Mouse (Mus musculus) MEL (cell line): Measurements from ENCODE around the gene Slc5a4b. TPM values are rescaled to one million over a fixed set of nuclear protein-coding genes. Genes with fewer than 3 reads are reported as not detected.

Source experiments
- DNase-seq: peaks from one replicate; pipeline ENCODE4 v3.0.0; 2011; ENCODE audit warnings: low read depth, low spot score
- H3K27ac ChIP-seq: 2 replicates; pipeline ENCODE4 v1.5.1; 2012; ENCODE audit warnings: low read depth, mild to moderate bottlenecking, control low read depth, low read length, moderate library complexity; ENCODE audit not compliant: control insufficient read depth
- H3K27me3 ChIP-seq, 2 experiments: fragments of 150-350 bp in 1 of 2; sonication (generic) in 1 of 2; 2 replicates each; pipeline ENCODE4 v1.6.1; 2012; ENCODE audit warnings: low read length in 2 of 2, mild to moderate bottlenecking in 2 of 2, improper control_type of control experiment in 1 of 2, moderate library complexity in 1 of 2; ENCODE audit not compliant: insufficient read depth in 2 of 2, control insufficient read depth in 1 of 2
- H3K36me3 ChIP-seq, 2 experiments: 2 replicates each; pipeline ENCODE4 v1.6.1; 2012 to 2014; ENCODE audit warnings: low read length in 2 of 2, improper control_type of control experiment in 1 of 2, inconsistent platforms in 1 of 2, mild to moderate bottlenecking in 1 of 2; ENCODE audit not compliant: insufficient read depth in 2 of 2, control insufficient read depth in 1 of 2
- H3K4me1 ChIP-seq, 2 experiments: fragments of 150-350 bp in 1 of 2; sonication (generic) in 1 of 2; 2 replicates each; pipeline ENCODE4 v1.6.1; 2012; ENCODE audit warnings: low read length in 2 of 2, improper control_type of control experiment in 1 of 2, mild to moderate bottlenecking in 1 of 2; ENCODE audit not compliant: insufficient read depth in 2 of 2, control insufficient read depth in 1 of 2
- H3K4me3 ChIP-seq, 2 experiments: fragments of 150-350 bp in 1 of 2; sonication (generic) in 1 of 2; 2 replicates each; pipeline ENCODE4 v1.5.1; 2012; ENCODE audit warnings: low read depth in 2 of 2, low read length in 2 of 2, mild to moderate bottlenecking in 2 of 2, moderate library complexity in 2 of 2, control low read depth in 1 of 2, improper control_type of control experiment in 1 of 2; ENCODE audit not compliant: control insufficient read depth in 1 of 2, insufficient read depth in 1 of 2
- H3K79me2 ChIP-seq: 2 replicates; pipeline ENCODE4 v1.6.1; 2012; ENCODE audit warnings: mild to moderate bottlenecking, low read length, moderate library complexity; ENCODE audit not compliant: control insufficient read depth, poor library complexity, insufficient read depth
- H3K9ac ChIP-seq: 2 replicates; pipeline ENCODE4 v1.6.1; 2012; ENCODE audit warnings: low read depth, mild to moderate bottlenecking, control low read depth, low read length, moderate library complexity; ENCODE audit not compliant: control insufficient read depth, poor library complexity, severe bottlenecking
- H3K9me3 ChIP-seq: fragments of 150-350 bp; sonication (generic); replicated peaks from 2 replicates; pipeline ENCODE4 v1.6.1; 2012; ENCODE audit warnings: mild to moderate bottlenecking, low read length, improper control_type of control experiment, moderate library complexity; ENCODE audit not compliant: insufficient read depth
- CHD1 ChIP-seq: IDR thresholded peaks from 2 replicates; pipeline ENCODE4 v1.6.1; 2012; ENCODE audit warnings: low read depth, mild to moderate bottlenecking, inconsistent platforms, low read length, improper control_type of control experiment
- CTCF ChIP-seq, 3 experiments: IDR thresholded peaks in 2 of 3; conservative IDR thresholded peaks in 1 of 3; 2 replicates each; pipeline ENCODE4 v1.5.1; 2011 to 2012; ENCODE audit warnings: low read length in 3 of 3, low read depth in 2 of 3, mild to moderate bottlenecking in 2 of 3, improper control_type of control experiment in 1 of 3, inconsistent platforms in 1 of 3, mixed read lengths in 1 of 3, moderate library complexity in 1 of 3; ENCODE audit not compliant: control insufficient read depth in 1 of 3, insufficient read depth in 1 of 3, poor library complexity in 1 of 3, severe bottlenecking in 1 of 3
- EP300 ChIP-seq, 2 experiments: IDR thresholded peaks; 2 replicates each; pipeline ENCODE4 v1.6.1; 2011; ENCODE audit warnings: improper control_type of control experiment in 2 of 2, low read length in 2 of 2, low read depth in 1 of 2, mild to moderate bottlenecking in 1 of 2
- ETS1 ChIP-seq: IDR thresholded peaks from 2 replicates; pipeline ENCODE4 v1.6.1; 2012; ENCODE audit warnings: low read depth, mild to moderate bottlenecking, inconsistent platforms, low read length, improper control_type of control experiment, moderate library complexity
- GATA1 ChIP-seq: IDR thresholded peaks from 2 replicates; pipeline ENCODE4 v1.6.1; 2011; ENCODE audit warnings: low read depth, low read length, improper control_type of control experiment
- JUND ChIP-seq: IDR thresholded peaks from 2 replicates; pipeline ENCODE4 v1.6.1; 2011; ENCODE audit warnings: low read depth, mild to moderate bottlenecking, improper control_type of control experiment, low read length
- MAFK ChIP-seq: IDR thresholded peaks from 2 replicates; pipeline ENCODE4 v1.6.1; 2011; ENCODE audit warnings: low read depth, mild to moderate bottlenecking, low read length, improper control_type of control experiment, borderline replicate concordance
- MYB ChIP-seq: IDR thresholded peaks from 2 replicates; pipeline ENCODE4 v1.6.1; 2011; ENCODE audit warnings: mild to moderate bottlenecking, low read depth, low read length, improper control_type of control experiment
- MYC ChIP-seq: IDR thresholded peaks from 2 replicates; pipeline ENCODE4 v1.6.1; 2011; ENCODE audit warnings: low read depth, mild to moderate bottlenecking, low read length, improper control_type of control experiment, moderate library complexity
- NELFE ChIP-seq: IDR thresholded peaks from 2 replicates; pipeline ENCODE4 v1.6.1; 2011; ENCODE audit warnings: low read depth, low read length, improper control_type of control experiment
- POLR2A ChIP-seq, 2 experiments: IDR thresholded peaks; 2 replicates each; pipeline ENCODE4 v1.6.1; 2011 to 2012; ENCODE audit warnings: low read length in 2 of 2, mild to moderate bottlenecking in 2 of 2, control low read depth in 1 of 2, improper control_type of control experiment in 1 of 2, low read depth in 1 of 2, moderate library complexity in 1 of 2; ENCODE audit not compliant: control insufficient read depth in 1 of 2, insufficient read depth in 1 of 2, poor library complexity in 1 of 2
- RAD21 ChIP-seq: IDR thresholded peaks from 2 replicates; pipeline ENCODE4 v1.6.1; 2011; ENCODE audit warnings: mild to moderate bottlenecking, low read depth, low read length, improper control_type of control experiment
- SMC3 ChIP-seq: IDR thresholded peaks from 2 replicates; pipeline ENCODE4 v1.6.1; 2011; ENCODE audit warnings: low read depth, low read length, improper control_type of control experiment
- TAL1 ChIP-seq: IDR thresholded peaks from 2 replicates; pipeline ENCODE4 v1.6.1; 2012; ENCODE audit warnings: mild to moderate bottlenecking, inconsistent platforms, low read length, moderate library complexity, mixed read lengths
- TCF12 ChIP-seq: IDR thresholded peaks from 2 replicates; pipeline ENCODE4 v1.6.1; 2014; ENCODE audit warnings: low read depth, mild to moderate bottlenecking, inconsistent platforms, low read length, improper control_type of control experiment, moderate library complexity
- UBTF ChIP-seq: IDR thresholded peaks from 2 replicates; pipeline ENCODE4 v1.6.1; 2012; ENCODE audit warnings: low read depth, mild to moderate bottlenecking, inconsistent platforms, low read length, improper control_type of control experiment, moderate library complexity, borderline replicate concordance; ENCODE audit not compliant: insufficient read depth
- USF1 ChIP-seq: IDR thresholded peaks from 2 replicates; pipeline ENCODE4 v1.6.1; 2014; ENCODE audit warnings: low read depth, mild to moderate bottlenecking, inconsistent platforms, low read length, improper control_type of control experiment, moderate library complexity
- USF2 ChIP-seq, 2 experiments: IDR thresholded peaks; 2 replicates each; pipeline ENCODE4 v1.6.1; 2011 to 2012; ENCODE audit warnings: improper control_type of control experiment in 2 of 2, low read length in 2 of 2, borderline replicate concordance in 1 of 2, inconsistent platforms in 1 of 2, low read depth in 1 of 2, mild to moderate bottlenecking in 1 of 2; ENCODE audit not compliant: insufficient read depth in 1 of 2
- ZMIZ1 ChIP-seq: IDR thresholded peaks from 2 replicates; pipeline ENCODE4 v1.6.1; 2012; ENCODE audit warnings: low read depth, mild to moderate bottlenecking, inconsistent platforms, low read length, improper control_type of control experiment, moderate library complexity
- polyA plus RNA-seq, 2 experiments: library from polyadenylated mRNA; stranded (reverse) in 1 of 2; unstranded in 1 of 2; fragments of >175 nt in 1 of 2; fragments of >200 nt in 1 of 2; gene quantifications; 2 replicates each; pipeline versions ENCODE4 v1.2.1 to v1.2.4; 2012; ENCODE audit warnings: low replicate concordance in 2 of 2, low read depth in 1 of 2; ENCODE audit not compliant: insufficient read length in 2 of 2, insufficient read depth in 1 of 2, missing spikeins in 1 of 2
- total RNA-seq: library from RNA; depleted of rRNA; stranded (reverse); fragments of 300-350 nt; gene quantifications from 2 replicates; pipeline ENCODE4 v1.2.3, GENCODE M21; 2012

The Slc5a4b gene
- total and polyA plus RNA-seq, 3 experiments = 0.03 TPM; not detected in 2

GRCm38 (mm10) chr10:76121495-76121894 is 10.7 kb upstream of the Slc5a4b start:
- TF ChIP-seq NELFE (no peak), CHD1 (no peak), RAD21 (no peak), USF2 (IDR thresholded peaks at IDR 0.05; ENCODE audit: borderline replicate concordance in 1 of 2, insufficient read depth in 1 of 2, low read depth in 1 of 2, low read length in 2 of 2) (no peak), UBTF (no peak)
- H3K4me3 ChIP-seq = no peak overlapping the region
- H3K36me3 ChIP-seq = no peaks in the 10 kb centered on the region
- no peaks in the 10 kb centered on the region for H3K79me2 ChIP-seq
- H3K27me3 ChIP-seq = no peaks in the 10 kb centered on the region
- H3K27ac ChIP-seq = no peak overlapping the region
- DNase-seq = no peak
- no peak overlapping the region for H3K9ac ChIP-seq
- H3K4me1 ChIP-seq = 0 out of 4 replicates have a peak, but pooled peaks cover 0 to 2% of the 10 kb centered on the region in 2 experiments
- no peaks in the 10 kb centered on the region for H3K9me3 ChIP-seq

- Histone ChIP-seq H3K36me3 (no peaks in the 10 kb centered on the region), H3K9me3 (no peaks in the 10 kb centered on the region), H3K27me3 (no peaks in the 10 kb centered on the region; a peak in 2 of 4 replicates), H3K4me1 (0 out of 4 replicates have a peak, but pooled peaks cover 0 to 2% of the 10 kb centered on the region in 2 experiments), H3K9ac (no peak overlapping the region), H3K27ac (no peak overlapping the region), H3K79me2 (no peaks in the 10 kb centered on the region), H3K4me3 (no peak overlapping the region)
- peak; percentile 13 for DNase-seq
- no peak for TF ChIP-seq POLR2A (IDR thresholded peaks at IDR 0.05; ENCODE audit: control insufficient read depth in 1 of 2, insufficient read depth in 1 of 2, low read depth in 1 of 2, low read length in 2 of 2, poor library complexity in 1 of 2)
- TF ChIP-seq USF1 = no peak
- TF ChIP-seq ZMIZ1 = no peak
- TF ChIP-seq GATA1 = no peak
- no peak for TF ChIP-seq ETS1
- TF ChIP-seq MYB = no peak
- no peak for TF ChIP-seq TAL1
- TF ChIP-seq MYC = no peak
- no peak for TF ChIP-seq CHD1
- TF ChIP-seq EP300 (IDR thresholded peaks at IDR 0.05; ENCODE audit: low read depth in 1 of 2, low read length in 2 of 2) = no peak
- TF ChIP-seq TCF12 = no peak
- no peak for TF ChIP-seq NELFE
- TF ChIP-seq CTCF (IDR thresholded peaks at IDR 0.05 in 2 of 3, conservative IDR thresholded peaks at IDR 0.05 in 1 of 3; ENCODE audit: control insufficient read depth in 1 of 3, insufficient read depth in 1 of 3, low read depth in 2 of 3, low read length in 3 of 3, poor library complexity in 1 of 3, severe bottlenecking in 1 of 3) = no peak; a peak in 1 of 6 replicates
- no peak for TF ChIP-seq MAFK
- no peak for TF ChIP-seq JUND
- no peak for TF ChIP-seq SMC3
- TF ChIP-seq, all 39 proteins: peak for 0
Measured at GRCm38 (mm10) chr10:76120124-76120711, 9.5 kb upstream of the Slc5a4b start.
